Mouse (Mus musculus): Measurements from ENCODE around the gene Agap2.
A peak's percentile ranks its signal among the peaks of the same experiment; 100 is the strongest.

DNA sequence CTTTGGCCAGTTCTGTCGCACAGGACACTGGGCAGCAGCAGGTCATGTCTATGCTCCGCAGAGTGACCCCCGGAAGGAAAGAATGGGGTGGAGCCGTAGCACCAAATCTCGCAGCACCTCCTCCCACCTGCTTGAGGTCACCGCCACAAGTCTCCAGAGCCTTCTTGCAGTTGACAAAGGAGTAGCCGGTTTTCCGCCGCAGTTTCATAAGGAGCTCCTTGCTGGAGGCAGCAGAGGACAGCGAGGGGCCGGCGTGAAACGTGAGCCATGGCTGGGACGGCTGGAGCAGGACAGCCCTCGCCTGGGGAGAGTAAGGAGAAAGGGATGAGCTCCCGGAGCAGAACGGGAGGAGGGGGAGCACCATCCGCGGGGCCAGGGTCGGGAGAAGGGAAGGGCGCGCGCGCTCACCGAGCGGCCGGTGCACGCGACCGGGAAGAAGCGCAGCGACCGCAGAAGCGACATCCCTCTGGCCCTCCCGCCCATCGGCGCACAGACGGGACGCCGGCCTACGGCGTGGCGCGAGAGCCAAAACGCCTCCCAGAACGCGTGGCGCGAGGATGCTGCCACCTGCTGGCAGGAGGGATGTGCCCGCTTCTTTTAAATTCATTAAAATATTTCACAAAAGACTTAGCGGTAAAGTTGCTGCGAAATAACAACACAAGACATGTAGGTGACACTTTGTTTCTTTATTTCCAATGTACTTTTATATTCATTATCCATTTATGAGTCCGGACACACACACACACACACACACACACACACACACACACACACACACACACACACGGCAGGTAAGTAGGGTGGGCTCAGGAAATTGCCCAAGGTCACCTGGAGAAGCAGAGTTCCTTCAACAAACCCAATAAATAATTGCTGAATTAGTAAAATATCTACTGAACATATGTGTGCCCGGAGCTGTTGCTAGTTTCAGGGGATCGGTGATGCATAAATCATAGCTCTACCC lies 44.5 kb upstream of the Agap2 start, which contains the start of gene Tsfm:
- TF ChIP-seq CTCF (IDR thresholded peaks at IDR 0.05; ENCODE audit: insufficient read depth, low read length) = peak; percentile 94
- TF ChIP-seq POLR2A (IDR thresholded peaks at IDR 0.05; ENCODE audit: borderline replicate concordance, extremely low read depth, low read depth, low read length) = peak; percentile 55; the same call in 1 of the 2 replicates

Data from lung, adult 2 months (tissue).